Mouse (Mus musculus): ENCODE results near the gene Pitpnm1.
A peak's percentile ranks its signal among the peaks of the same experiment; 100 is the strongest.

Gene Pitpnm1

DNA sequence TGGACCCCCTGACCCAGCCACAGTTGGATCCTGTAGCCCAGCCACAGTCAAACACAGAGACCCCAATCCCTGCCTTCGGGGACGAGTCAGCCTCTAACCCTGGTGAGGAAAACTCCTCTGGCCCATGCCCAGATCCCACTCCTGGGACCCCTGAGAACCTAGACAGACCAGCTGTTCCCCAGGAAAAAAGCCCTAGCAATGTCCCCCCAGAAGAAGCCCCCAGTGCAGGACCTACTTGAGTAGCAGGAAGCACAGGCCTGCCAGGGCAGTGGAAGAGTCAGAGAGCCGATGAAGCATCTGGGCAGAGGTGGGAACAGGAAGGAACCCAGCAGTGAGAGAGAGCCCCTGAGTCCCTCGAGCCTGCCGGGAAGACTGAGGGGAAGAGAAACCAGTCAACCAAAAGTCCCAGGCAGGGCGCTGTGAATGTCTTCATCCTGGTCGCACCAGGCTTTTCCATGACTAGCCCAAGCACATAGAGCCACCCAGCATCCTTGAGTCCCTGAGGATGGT is 44.0 kb downstream of the Pitpnm1 start, which contains the start of gene Cabp4:
Cabp4 (minus strand) TSS at position 275 of the 510 bp plus-strand sequence.
- DNase-seq, result no peak

DNA sequence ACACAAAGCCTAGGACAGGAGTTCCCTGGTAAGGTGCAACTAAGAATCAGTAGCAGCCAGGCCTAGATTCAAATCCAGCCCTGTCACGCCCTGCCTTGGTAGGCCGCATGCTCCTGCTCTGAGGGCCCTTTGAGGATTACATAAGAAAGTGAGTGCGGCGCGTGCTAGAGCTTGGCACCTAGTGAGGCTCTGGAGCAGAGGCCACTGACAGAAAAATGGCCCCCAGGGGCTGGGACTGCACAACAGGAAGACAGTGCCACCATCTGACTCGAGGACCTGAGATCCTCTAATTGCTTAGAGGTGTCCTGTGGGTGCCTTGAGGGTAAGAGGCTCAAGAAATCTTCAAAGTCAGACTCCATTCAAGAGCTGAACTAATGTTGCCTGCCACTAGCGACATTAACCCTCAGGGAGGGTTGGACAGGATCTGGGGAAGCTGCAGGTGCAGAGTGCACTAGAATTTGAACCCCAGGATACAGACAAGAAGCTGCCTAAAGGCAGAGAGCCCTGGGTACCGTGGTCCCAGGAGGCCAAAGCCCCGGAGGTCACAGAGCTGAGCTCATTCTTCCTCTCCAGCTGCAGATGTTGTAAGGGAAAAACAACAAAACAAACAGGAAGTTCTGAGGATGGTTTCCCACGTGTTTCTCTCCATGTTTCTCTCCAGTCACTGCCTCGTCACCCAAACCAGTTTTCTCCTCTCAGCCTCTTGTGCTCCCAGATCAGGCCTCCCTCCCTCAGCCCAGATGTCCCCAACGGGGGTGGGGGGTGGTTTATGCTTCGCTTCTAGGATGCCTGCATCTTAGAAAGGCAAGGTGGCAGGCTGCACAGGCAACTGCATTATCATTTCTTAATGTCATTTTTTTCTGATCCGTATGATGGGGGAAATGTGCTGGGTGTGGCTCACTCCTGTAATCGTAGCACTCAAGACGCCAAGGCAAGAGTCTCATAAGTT is 45.0 kb downstream of the Pitpnm1 start:
- DNase-seq, result no peak

DNA sequence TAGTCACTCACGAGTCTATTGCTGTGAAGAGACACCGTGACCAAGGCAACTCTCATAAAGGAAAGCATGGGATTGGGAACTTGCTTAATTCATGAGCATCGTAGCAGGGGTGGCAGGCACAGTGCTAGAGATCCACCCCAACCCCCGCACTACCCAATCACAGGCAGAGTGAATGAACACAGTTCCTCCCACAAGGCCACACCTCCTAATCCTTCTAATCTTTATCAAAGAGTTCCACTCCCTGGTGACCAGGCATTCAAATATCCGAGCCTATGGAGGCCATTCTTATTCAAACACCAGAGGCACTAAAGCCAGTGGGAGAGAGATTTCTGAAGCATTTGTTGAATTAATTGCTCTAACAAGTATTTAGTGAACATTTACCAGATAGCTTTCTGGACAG is 46.1 kb downstream of the Pitpnm1 start:
- DNase-seq, result peak; percentile 34

DNA sequence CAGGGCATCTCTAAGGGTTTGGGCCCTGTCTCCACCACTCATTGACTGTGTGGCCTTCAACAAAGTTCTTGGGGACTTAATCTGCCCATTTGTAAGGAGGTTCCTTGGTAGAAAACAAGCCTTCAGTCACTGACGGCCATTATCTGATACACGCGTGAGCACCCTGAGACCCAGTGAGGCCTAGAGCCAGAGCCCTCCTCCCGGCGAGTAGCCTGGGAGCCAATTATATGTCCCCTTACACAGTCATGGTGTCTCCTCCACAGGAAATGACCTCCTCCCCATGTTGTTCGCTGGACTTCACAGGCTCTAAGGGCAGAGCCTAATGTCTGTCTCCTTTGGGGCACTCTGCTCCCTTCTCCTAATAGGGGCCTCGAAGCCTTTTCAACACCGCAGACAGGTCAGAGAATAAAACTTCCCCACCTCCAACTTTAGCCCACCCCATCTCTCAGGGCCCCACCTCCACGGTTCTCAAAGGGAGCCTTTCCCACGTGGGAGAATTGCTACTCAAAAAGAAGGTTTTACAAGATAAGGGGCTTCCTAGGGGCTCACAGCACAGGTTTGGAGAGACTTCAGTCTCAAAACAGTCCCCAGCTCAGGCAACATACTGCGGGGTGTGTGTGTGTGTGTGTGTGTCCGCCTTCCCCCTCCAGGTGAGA is 46.7 kb downstream of the Pitpnm1 start:
- DNase-seq, result peak; percentile 32

DNA sequence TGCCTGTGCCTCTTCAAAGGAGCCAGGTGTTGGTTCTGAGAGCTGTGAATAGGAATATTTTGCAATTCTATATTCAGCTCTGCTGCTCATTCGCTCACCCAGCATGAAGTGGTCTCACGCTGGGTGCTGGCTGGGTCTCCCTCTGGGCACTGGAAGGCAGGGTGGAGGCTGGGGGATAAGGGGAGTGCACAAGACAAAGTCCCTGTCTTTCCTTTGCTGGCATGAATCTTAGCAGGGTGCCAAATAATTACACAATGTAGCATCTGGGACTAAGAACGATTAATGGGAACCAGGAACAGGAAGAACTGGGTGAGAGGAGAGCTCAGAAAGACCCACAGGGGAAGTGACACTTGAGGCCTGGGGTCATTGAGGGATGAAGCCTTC is 47.2 kb downstream of the Pitpnm1 start:
- DNase-seq, result peak; percentile 33

DNA sequence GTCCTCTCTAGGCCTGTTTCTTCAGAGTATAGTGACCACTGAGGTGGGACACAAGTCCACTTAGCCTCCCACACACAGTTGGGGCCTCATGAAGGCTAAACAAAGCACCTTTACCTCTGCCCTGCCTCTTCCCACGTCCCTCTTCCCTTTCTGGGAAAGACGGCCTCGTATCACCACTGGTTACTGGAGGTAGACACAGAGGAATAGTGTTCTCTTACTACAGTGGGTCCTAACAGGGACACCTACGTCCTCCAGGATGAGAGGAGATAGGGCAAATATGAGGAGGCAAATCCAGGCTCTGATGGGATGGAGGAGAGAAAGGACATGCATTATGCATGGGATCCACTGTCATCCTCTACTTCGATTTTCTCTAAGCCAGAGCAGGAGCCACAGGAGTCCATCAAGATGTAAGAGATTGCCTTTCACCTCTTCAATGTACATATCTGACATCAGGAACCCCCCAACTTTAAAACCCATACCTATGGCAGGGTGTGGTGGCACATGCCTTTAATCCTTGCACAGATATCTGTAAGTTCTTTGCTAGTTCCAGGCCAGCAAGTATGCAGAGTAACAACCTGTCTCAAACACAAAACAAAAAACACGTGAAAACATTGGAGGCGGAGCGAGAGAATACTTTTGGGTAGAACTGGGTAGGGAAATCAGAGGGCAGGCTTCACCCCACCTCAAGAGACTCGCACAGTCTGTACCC is 48.1 kb downstream of the Pitpnm1 start:
- peak; percentile 31 for DNase-seq

DNA sequence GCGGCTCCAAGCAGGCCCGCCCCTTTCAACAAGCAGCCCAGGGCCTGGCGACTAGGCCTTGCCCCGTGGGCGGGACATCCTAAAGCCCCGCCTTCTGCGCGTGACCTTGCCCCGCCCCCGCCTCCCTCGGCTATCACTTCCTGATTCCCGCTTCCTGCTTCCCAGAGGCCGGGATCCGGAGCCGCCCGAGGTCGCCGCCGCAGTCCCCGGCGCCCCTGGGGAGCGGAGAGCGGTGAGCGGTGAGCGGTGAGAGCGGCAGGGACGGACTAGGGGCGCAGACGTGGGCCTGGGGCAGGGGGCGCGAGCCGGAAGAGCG is 48.7 kb downstream of the Pitpnm1 start, which contains the start of gene Coro1b:
Coro1b (plus strand) TSS at position 129 of the 316 bp plus-strand sequence.
- DNase-seq, result peak; percentile 95

DNA sequence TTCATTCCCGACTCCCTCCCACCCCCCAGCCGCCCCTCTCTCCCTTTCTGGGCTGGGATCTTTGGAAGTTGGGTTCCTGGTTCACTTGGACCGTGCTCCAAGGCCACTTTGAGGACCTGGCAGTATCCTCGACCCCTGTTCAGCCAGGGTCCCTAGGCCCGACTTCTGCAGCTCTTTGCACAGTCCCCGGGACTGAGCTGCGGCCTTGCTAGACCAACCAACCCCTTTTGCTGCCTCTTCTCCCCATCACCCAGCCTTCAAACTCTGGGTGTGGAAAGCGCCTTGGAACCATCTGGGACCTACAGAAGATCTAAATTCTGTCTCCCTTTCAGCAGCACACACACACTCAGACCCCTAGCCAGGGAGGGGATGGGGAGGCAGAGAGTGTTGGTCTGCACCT is 49.0 kb downstream of the Pitpnm1 start:
- no peak for DNase-seq

DNA sequence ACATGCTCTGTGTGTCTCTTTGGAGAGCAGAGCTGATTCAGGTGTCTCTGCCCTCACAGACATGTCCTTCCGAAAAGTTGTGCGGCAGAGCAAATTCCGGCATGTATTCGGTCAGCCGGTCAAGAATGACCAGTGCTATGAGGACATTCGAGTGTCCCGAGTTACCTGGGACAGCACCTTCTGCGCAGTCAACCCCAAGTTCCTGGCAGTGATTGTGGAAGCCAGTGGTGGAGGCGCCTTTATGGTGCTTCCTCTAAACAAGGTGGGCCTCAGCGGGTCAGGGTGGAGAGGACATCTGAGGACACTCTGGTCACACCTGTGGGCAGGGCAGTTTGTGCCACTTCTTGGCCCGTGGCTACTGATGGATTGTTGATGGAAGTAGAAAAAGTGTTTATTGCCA is 49.5 kb downstream of the Pitpnm1 start:
- no peak for DNase-seq

DNA sequence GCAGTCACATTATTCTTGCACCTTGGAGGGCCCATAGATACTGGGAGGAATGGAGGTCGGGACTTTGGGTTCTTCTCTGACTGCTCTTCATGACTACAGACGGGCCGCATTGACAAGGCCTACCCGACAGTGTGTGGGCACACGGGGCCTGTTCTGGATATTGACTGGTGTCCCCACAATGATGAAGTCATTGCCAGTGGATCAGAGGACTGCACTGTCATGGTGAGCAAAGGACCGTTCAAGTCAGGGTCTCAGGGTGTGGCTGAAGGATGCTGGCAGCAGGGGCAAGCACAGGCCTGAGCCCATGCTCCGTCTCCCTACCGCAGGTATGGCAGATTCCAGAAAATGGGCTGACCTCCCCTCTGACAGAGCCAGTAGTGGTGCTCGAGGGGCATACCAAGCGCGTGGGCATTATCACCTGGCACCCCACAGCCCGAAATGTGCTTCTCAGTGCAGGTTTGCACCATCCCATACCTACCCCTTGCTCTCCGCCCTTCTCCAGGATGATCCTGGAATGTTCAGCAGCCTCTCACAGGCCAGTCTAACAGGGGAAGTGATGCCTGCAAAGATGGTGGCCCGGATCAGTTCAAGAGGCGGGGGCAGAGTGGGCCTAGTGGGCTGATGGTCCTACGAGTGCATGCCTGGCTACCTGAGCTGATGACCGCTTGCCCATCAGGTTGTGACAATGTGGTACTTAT is 50.1 kb downstream of the Pitpnm1 start:
- DNase-seq, result no peak

DNA sequence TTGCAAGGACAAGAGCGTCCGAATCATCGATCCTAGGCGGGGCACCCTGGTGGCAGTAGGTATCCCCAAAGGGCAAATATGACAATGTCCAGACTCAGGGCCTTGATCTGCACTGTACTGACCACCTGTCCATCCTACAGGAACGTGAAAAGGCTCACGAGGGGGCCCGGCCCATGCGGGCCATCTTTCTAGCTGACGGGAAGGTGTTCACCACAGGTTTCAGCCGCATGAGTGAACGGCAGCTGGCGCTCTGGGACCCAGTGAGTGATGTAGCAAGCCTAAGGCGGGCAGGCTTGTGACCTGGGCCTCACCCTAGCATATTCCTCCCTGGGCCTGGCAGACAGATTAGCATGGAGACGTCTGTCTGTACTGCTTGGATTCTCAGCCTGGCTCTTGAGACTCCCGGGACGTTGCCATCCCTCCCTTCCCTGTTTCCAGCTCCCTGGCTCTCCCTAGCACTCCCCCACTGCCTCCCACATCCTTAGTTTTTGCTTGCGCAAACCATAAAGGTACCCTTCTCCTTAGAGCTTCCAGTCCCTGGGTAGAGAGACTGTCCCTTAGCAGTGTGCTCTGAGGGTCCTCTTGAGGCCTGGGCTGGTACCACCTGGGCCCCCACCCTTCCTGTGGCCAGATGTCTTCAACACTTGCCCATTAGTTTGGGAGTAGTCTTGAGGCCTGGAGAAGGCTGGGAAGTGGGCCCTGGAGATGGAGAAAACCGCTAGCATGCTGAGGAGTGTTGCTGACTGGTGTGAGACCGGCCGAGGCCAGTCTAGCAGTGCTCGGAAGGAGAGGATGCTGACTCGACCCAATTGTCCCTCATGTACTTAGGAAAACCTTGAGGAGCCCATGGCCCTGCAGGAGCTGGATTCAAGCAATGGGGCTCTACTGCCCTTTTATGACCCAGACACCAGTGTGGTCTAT is 51.0 kb downstream of the Pitpnm1 start:
- no peak for DNase-seq

DNA sequence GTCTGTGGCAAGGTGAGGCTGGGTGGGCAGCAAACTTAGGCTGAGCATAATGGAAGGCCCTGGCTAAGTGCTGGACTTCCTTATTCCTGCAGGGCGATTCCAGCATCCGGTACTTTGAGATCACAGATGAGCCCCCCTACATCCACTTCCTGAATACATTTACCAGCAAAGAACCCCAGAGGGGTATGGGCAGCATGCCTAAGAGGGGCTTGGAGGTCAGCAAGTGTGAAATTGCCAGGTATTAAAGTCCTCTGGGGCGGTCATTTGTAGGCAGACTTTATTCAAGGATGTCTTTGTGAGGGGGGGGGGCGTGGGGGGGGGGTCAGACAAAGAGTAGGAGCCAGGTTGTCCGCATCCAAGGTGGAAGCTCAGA is 51.7 kb downstream of the Pitpnm1 start:
- no peak for DNase-seq

DNA sequence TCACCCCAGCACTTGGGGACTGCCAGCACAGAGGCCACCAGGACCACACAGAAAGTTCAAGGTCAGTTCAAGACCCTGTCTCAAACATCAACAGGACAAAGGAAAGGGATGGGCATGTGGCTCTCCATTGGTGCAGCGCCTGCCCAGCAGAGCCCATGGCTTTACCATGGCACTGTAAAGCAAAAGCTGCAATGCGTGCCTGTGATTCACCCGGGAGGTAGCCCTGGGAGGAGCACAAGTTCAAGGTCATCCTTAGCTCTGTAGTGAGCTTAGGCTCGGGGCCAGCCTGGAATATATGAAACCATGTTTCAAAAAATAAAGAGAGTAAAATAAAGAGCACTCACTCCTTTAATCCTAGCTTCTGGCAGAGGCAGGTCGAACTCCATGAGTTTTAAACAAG is 52.1 kb downstream of the Pitpnm1 start:
- DNase-seq, result no peak

DNA sequence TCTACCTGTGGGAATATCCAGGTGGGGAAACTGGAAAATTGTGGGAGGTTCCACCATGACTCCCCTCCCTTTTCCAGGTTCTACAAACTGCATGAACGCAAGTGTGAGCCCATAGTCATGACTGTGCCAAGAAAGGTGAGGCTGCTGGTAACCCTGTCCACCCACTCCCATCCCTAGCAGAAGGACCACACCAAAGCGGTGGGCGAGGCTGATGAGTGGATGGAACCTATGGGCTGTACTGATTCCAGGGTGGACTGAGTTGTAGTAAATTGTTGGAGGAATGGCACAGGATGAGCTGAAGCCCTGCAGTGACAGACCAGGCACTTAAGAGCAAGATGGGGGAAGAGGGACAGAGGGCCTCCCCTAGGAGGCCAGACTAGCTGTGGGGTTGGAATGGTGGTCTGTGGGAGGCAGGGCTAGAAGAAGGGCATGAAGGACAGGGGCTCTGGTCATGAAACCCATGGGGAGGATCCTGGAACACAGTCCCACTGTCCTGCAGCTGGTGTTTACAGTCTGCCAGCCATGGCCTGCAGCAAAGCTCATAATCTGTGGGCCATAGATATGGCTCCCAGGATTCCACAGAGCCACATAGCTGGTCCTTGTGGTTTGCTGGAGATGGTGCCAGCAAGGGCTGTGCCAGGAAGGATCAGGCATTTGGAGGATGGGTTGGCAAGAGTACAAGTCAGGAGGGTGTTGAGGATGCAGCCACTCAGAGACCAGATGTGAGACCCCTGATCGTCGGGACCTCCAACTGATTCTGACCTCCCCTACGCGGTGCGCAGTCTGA is 52.8 kb downstream of the Pitpnm1 start:
- no peak for DNase-seq

DNA sequence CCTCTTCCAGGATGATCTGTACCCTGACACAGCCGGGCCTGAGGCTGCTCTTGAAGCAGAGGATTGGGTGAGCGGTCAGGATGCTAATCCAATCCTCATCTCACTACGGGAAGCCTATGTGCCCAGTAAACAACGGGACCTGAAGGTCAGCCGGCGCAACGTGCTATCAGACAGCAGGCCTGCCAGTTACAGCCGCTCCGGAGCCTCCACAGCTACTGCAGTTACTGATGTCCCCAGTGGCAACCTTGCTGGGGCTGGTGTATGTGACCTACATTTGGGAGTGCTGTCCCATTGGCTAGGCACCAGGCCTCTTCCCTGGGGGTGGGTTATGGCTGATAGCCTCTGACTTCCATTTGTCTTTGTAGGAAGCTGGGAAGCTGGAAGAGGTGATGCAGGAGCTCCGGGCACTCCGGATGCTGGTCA is 53.4 kb downstream of the Pitpnm1 start, which contains the start of gene Ptprcap:
Ptprcap (plus strand) TSS at position 373 of the 423 bp plus-strand sequence.
- peak; percentile 86 for DNase-seq

DNA sequence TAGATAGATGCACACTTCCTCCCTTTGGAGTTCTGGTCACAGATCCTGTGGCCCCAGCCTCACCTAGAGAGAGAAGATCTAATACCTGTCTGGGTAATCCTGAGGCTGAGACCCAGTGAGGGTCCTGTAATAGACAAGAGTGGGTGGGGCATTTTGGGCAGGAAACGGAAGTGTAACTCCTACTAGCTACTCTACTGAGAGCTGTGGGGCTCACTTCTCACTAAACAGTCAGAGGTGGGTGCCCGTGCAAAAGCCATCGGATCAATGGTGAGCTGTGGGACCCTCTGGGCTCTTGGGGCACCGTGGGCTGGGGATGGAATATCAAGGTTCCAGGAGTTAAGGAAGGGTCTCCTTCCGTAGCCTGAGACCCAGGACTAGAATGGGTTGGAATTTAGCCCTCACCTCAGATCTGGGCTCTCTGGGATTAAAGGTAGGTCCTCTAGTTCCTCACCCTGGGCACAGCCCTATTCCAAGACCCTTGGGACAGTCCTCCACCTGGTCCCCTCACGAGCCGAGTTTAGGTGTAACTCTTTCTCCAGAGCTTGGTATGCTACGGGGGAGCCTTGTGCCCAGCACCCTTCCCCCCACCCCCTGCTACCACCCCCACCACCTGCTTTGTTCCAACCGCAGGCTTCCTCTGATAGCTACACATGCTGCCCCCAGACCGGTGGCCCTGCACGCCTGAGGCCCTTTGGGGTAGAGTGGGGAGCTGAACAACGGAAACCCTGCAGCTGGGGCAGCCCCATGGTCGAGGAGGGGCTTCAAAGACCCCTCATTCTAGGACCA is 54.8 kb downstream of the Pitpnm1 start:
- DNase-seq, result no peak

DNA sequence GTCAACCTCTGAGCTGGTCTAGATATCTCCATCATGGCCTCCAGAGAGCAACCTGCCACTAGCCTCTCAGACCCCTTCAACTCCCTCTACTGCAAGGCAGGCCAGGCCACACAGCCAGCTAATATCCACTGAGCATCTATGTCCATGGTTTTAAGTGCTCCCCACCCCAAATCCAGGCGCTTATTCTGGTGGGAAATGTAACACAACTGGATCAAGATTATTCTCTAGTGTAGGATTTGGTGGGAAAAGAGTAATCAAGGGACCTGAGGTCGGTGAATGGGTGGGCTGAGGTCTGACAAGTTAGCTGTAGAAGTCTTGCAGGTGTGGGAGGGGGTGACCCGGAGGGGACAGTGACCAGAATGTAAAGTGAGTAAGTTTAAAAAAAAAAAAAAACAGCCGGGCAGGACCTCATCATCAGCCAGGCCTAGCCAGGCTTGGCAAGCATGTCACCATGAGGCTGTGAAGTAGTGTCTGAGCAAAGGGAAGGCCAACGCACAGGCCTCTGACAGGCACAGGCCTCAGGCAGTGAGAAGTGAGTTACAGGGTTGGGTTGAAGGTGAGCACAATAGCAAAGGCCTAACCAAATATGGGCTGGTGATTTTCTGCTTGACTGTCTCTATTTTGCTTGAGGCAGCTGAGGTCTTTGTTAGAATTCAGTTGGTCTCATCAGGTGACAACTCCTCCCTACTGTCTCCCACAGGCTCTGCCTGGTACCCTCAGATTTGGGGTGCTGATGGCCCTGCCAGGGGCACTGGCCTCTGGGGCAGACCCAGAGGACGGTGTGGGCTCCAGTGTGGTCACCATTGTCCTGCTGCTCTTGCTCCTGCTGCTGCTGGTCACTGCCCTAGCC is 55.6 kb downstream of the Pitpnm1 start:
- DNase-seq, result no peak

DNA sequence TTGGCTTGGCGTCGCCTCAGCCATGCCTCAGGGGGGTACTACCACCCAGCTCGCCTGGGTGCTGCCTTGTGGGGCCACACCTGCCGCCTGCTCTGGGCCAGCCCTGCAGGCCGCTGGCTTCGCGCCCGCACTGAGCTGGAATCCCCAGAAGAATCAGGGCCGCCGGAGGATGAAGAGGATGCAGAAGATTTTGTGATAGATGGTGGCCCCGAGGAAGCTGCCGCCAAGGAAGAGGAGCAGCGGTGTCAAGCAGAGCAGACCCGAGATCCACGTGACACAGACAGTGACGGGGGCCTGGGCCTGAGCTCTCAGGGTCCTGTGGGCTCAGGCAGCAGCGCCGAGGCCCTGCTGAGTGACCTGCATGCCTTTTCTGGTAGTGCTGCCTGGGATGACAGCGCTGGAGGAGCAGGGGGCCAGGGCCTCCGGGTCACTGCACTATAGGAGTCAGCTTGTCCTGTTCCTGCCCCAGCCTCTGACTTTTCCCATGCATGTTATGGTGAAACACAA is 56.3 kb downstream of the Pitpnm1 start:
- peak; percentile 51 for DNase-seq

DNA sequence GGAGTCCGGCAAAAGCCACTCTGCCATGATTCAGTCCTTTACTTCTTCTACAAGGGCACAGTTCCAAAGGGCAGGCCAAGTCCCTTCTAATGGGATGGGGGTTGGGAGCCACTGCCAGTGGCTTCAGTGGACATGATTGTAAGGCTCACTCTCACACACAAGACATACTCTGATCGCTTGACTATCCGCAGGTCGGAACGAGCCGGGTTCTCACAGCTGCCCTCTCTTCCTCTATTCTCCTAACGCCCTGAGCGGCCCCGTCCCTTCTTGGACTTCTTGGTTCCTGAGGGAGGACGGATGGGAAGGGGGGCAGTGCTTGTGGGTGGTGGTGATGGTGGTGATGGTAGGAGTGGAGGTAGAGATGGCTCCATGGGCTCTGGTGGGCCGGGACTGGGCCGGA is 57.0 kb downstream of the Pitpnm1 start:
- peak; percentile 29 for DNase-seq

Data from cerebellum, adult 11-12 months (tissue).